Mouse (Mus musculus) neural tube, embryonic 14.5 days (tissue): Measurements from ENCODE around the gene Cux2. TPM values are rescaled to one million over a fixed set of nuclear protein-coding genes. Genes with fewer than 3 reads are reported as not detected.
A peak's percentile ranks its signal among the peaks of the same experiment; 100 is the strongest.

Experiments used
- ATAC-seq: fragments of 200-750 bp; cut with Nextera tagmentation; 2 replicates; pipeline ENCODE4 v1.8.0; 2017; ENCODE audit warnings: low read depth, mild to moderate bottlenecking, moderate TSS enrichment, moderate library complexity
- H3K27ac ChIP-seq: fragments of 300-500 bp; sonication (generic); 2 replicates; pipeline ENCODE4 v1.5.1; 2014; ENCODE audit warnings: low read depth, mild to moderate bottlenecking, control low read depth, low read length, moderate library complexity, mixed read lengths
- H3K27me3 ChIP-seq: fragments of 300-500 bp; sonication (generic); 2 replicates; pipeline ENCODE4 v1.6.1; 2014; ENCODE audit warnings: low read length; ENCODE audit not compliant: control insufficient read depth, insufficient read depth
- H3K36me3 ChIP-seq: fragments of 300-500 bp; sonication (generic); 2 replicates; pipeline ENCODE4 v1.6.1; 2014; ENCODE audit warnings: low read length, mixed read lengths; ENCODE audit not compliant: control insufficient read depth, insufficient read depth
- H3K4me1 ChIP-seq: fragments of 300-500 bp; sonication (generic); 2 replicates; pipeline ENCODE4 v1.6.1; 2014; ENCODE audit warnings: low read length; ENCODE audit not compliant: control insufficient read depth, insufficient read depth
- H3K4me2 ChIP-seq: fragments of 300-500 bp; sonication (generic); 2 replicates; pipeline ENCODE4 v1.6.1; 2014; ENCODE audit warnings: mild to moderate bottlenecking, low read depth, low read length, control low read depth
- H3K4me3 ChIP-seq: fragments of 300-500 bp; sonication (generic); 2 replicates; pipeline ENCODE4 v1.5.1; 2014; ENCODE audit warnings: low read depth, low read length, control low read depth, mixed read lengths
- H3K9ac ChIP-seq: fragments of 300-500 bp; sonication (generic); replicated peaks from 2 replicates; pipeline ENCODE4 v1.6.1; 2014; ENCODE audit warnings: low read depth, mild to moderate bottlenecking, control low read depth, low read length, mixed read lengths
- H3K9me3 ChIP-seq: fragments of 300-500 bp; sonication (generic); 2 replicates; pipeline ENCODE4 v1.6.1; 2016; ENCODE audit warnings: low read length; ENCODE audit not compliant: control insufficient read depth
- WGBS: fragments of 180-500 bp; shearing (Covaris S2); extraction: QIAGEN DNeasy Blood & Tissue Kit; methylation state at CpG from one replicate; pipeline ENCODE4 v1.1.7; 2014; 5-methylcytosine and 5-hydroxymethylcytosine counted together
- polyA plus RNA-seq: library from polyadenylated mRNA; unstranded; fragments of >200 nt; fragmentation: Nextera tagmentation; extraction: Ambion mirVana; gene quantifications from 2 replicates; pipeline ENCODE4 v1.2.1, GENCODE M21; 2014

Cux2 gene
- polyA plus RNA-seq, 1 experiment from 2014 or later, result 31.3 TPM

DNA sequence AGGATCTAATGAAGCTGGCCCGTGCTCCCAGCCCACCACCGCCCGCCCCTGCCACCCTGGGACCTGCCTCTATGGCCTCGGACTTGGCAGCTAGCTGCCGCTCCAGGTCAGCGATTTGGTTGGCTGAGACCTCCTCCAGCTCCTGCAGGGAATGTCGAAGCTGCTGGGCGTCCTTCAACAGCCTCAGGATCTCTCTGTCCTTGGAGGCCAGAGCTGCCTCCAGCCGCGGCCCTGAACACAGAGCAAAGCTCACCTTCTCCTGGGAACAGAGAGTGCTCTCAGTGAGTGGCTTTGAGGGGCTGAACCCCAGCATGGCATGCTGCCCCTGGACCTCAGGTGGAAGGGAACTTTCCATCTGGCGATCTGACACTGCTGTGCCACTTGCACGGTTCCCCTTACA is 173.0 kb downstream of the Cux2 start:
- ATAC-seq, result no peak
- Histone ChIP-seq H3K36me3 (no peaks in the 10 kb centered on the region; the same call in none of the 2 replicates), H3K27me3 (no peaks in the 10 kb centered on the region), H3K9me3 (no peaks in the 10 kb centered on the region), H3K4me3 (no peak overlapping the region), H3K9ac (no peak overlapping the region), H3K27ac (no peak overlapping the region), H3K4me2 (no peak overlapping the region), H3K4me1 (no peaks in the 10 kb centered on the region)
- 88% methylated on average over 12 of the region's 12 CpGs for WGBS

DNA sequence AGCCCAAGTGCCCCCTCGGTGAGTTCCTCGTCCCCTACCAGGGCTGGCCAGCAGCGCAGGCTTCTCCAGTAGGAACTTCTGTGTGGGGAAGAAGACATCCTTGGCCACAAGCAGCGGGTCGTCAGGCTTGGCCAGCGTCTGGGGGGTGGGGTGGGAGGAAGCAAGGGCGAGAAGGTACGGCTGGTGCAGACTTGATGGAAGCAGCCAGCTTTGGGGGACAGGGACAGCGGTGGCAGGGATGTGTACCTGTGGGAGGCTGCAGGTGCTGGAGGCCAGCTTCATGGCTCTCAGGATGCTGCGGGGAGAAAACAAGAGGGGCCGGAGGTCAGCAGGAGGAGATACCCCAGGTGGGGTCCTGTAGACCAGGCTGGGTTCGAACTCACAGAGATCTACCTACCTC is 174.9 kb downstream of the Cux2 start:
- Histone ChIP-seq H3K4me2 (no peak overlapping the region), H3K4me3 (no peak overlapping the region), H3K36me3 (no peaks in the 10 kb centered on the region; the same call in none of the 2 replicates), H3K9me3 (no peaks in the 10 kb centered on the region), H3K27me3 (no peaks in the 10 kb centered on the region), H3K4me1 (no peaks in the 10 kb centered on the region), H3K27ac (no peak overlapping the region), H3K9ac (no peak overlapping the region)
- no peak for ATAC-seq
- WGBS, result 85% methylated on average over 12 of the region's 12 CpGs

DNA sequence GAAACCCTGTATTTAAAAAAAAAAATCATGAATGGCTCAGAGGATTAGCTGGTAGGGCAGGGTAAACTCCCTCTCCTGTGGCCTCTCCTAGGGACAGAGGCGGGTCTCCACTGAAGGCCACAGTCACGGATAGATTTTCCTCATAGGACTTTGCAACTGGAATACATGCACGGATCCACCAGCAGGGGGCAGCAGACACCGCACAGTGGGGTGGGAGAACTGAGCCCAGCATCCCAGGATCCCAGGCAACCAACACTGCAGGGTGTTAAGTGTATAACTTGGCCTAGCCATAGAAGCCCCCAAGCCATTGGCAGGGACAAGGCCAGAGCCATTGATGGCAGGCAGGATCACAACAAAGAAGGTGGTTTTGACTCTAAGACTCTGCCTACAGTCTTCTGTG is 177.7 kb downstream of the Cux2 start:
- no peak overlapping the region for H3K9ac ChIP-seq
- H3K4me1 ChIP-seq, result no peaks in the 10 kb centered on the region
- peaks cover 2% of the 10 kb centered on the region for H3K36me3 ChIP-seq
- H3K4me2 ChIP-seq, result no peak overlapping the region
- H3K27me3 ChIP-seq, result no peaks in the 10 kb centered on the region
- H3K27ac ChIP-seq, result no peak overlapping the region
- 6% methylated on average over 4 of the region's 4 CpGs for WGBS
- peak; percentile 77 for ATAC-seq
- no peak overlapping the region for H3K4me3 ChIP-seq
- no peaks in the 10 kb centered on the region for H3K9me3 ChIP-seq

DNA sequence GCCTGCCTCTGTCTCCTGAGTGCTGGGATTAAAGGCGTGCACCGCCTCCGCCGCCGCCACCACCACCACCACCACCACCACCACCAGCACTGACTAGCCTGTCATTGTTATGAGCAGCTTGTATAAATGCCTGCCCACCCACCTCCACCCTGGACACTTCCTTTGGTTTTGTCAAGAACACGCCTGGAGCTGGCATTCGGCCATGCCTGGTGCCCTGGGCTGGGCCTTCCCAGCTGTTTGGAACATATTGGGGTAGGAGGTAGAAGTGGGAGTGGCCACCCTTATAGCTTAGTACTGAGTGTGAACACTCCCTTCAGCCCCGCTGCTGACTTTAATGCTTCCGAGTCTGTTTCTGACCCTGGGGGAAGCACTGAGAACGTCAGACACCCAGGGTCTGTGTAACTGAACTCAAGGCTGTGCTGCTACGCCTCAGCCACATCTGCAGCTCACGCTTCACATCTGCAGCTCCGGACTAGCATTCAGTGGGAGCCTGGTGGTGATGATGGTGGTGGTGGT is 178.3 kb downstream of the Cux2 start:
- 91% methylated on average over 13 of the region's 13 CpGs for WGBS
- H3K4me3 ChIP-seq, result no peak overlapping the region
- H3K4me2 ChIP-seq, result no peak overlapping the region
- no peaks in the 10 kb centered on the region for H3K27me3 ChIP-seq
- no peak for ATAC-seq
- H3K36me3 ChIP-seq, result peaks cover 2% of the 10 kb centered on the region
- H3K27ac ChIP-seq, result no peak overlapping the region
- H3K9ac ChIP-seq, result no peak overlapping the region
- no peaks in the 10 kb centered on the region for H3K9me3 ChIP-seq
- H3K4me1 ChIP-seq, result no peaks in the 10 kb centered on the region

DNA sequence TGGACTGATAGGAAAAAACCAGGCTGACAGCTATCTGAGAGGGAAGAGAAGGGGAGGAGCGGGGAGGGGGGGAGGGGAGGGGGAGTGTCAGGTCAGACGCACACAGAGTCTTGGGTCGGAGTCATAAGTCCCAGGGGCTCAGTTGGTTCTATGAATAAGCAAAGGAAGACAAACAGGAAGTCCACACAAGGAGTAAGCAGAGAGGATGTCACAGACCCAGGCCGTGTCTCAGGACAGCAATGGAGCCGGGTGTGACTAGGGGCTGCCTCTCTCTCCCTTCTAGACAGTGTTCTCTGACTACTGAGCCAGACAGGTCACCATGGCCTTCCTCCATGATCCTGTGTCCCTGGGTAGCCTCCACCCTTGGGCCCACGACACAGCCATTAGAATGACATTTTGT is 179.1 kb downstream of the Cux2 start:
- Histone ChIP-seq H3K4me2 (no peak overlapping the region), H3K4me3 (no peak overlapping the region), H3K27ac (no peak overlapping the region), H3K27me3 (no peaks in the 10 kb centered on the region), H3K4me1 (no peaks in the 10 kb centered on the region), H3K9ac (no peak overlapping the region), H3K36me3 (peaks cover 2% of the 10 kb centered on the region; the same call in 1 of the 2 replicates), H3K9me3 (no peaks in the 10 kb centered on the region)
- no peak for ATAC-seq
- WGBS, result 82% methylated on average over 6 of the region's 6 CpGs

DNA sequence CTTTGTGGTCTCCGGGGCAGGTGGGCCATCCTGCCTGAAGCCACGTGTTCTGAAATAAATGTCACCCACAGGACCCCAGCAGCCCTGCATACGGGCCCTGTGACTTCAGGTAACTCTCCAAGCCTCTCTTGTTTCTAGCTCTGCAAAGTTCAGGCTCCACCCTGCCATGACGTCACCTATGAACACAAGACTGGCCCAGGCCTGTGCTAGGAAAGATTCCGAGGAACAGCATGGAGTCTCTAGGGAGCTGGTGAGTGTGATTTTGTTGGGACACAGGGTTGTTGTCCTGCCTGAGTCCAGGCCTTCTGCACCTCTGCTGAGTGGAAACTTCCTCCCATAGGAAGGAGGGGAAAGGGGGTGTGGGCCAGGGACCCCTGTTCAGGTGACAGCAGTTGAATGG is 181.9 kb downstream of the Cux2 start:
- Histone ChIP-seq H3K4me2 (no peak overlapping the region), H3K4me1 (no peaks in the 10 kb centered on the region), H3K9me3 (no peaks in the 10 kb centered on the region), H3K27me3 (no peaks in the 10 kb centered on the region), H3K9ac (no peak overlapping the region), H3K36me3 (0 out of 2 replicates have a peak, but pooled peaks cover 2% of the 10 kb centered on the region), H3K27ac (no peak overlapping the region), H3K4me3 (no peak overlapping the region)
- 78% methylated on average over 5 of the region's 5 CpGs for WGBS
- no peak for ATAC-seq

DNA sequence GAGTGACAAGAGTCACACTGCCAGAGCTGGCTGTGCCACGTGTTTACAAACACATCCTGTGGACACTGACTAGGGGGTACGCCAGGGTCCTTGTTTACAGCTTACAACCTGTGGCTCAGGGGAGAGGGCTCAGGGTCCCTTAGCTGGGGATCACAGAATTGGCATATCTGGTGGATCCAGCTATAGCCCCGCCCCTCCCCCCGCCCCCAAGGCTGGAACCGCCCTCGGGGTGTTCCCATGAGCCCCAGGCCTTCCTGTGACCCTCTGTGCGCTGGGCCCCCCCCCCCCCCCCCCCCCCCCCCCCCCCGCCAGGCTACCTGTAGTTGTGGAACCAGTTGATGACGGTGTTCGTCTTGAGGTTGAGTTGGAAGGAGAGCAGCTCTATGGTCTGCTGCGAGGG is 185.6 kb downstream of the Cux2 start:
- no peak for ATAC-seq
- no peaks in the 10 kb centered on the region for H3K4me1 ChIP-seq
- H3K4me3 ChIP-seq, result no peak overlapping the region
- peaks cover 10% of the 10 kb centered on the region; the same call in 1 of the 2 replicates for H3K36me3 ChIP-seq
- H3K9ac ChIP-seq, result no peak overlapping the region
- no peak overlapping the region for H3K27ac ChIP-seq
- H3K27me3 ChIP-seq, result no peaks in the 10 kb centered on the region
- H3K9me3 ChIP-seq, result no peaks in the 10 kb centered on the region
- no peak overlapping the region for H3K4me2 ChIP-seq
- WGBS, result 30% methylated on average over 8 of the region's 11 CpGs

DNA sequence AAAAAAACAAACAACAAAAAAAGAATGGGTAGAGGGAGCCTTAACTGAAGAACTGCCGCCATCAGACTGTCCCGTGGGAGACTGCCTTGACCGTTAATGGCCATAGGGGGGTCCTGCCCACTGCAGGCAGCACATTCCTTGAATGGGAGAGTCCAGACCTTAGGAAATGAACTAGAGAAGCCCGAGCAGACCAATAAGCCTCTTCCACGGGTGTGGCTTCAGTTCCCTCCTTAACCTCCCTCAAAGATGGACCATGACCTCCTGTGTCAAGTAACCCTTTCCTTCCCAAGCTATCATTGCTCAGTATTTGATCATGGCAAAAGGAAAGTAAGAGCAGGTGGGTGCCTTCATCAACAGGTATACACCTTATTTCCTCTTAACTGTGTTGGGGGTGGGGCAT is 187.9 kb downstream of the Cux2 start:
- H3K9ac ChIP-seq, result no peak overlapping the region
- 59% methylated on average over 5 of the region's 5 CpGs for WGBS
- no peak overlapping the region for H3K4me3 ChIP-seq
- no peaks in the 10 kb centered on the region for H3K27me3 ChIP-seq
- H3K4me1 ChIP-seq, result no peaks in the 10 kb centered on the region
- no peaks in the 10 kb centered on the region for H3K9me3 ChIP-seq
- H3K4me2 ChIP-seq, result no peak overlapping the region
- no peak for ATAC-seq
- H3K36me3 ChIP-seq, result peaks cover 10% of the 10 kb centered on the region; the same call in 1 of the 2 replicates
- no peak overlapping the region for H3K27ac ChIP-seq

DNA sequence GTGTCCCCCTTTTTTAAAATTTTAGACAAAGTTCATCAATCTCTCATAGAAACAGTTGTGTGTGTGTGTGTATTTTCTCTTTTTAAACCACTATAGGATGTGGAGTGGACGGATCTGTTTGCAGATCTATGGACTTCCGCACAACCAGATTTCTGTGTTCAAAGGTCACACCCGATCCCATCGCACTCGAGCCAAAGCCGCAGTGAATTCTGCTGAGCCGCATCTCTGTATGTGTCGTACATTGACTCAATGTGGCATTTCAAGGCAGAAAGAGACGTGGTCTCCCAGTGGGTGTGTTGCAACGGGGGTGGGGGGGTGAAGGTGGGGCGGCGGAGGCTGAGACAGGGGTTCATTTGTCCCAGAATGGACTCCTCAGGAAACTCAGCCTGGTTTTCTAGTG is 191.5 kb downstream of the Cux2 start:
- Histone ChIP-seq H3K36me3 (peaks cover 15% of the 10 kb centered on the region), H3K4me3 (no peak overlapping the region), H3K27ac (no peak overlapping the region), H3K4me1 (peaks cover 6% of the 10 kb centered on the region; the same call in 1 of the 2 replicates), H3K4me2 (no peak overlapping the region), H3K9ac (no peak overlapping the region), H3K9me3 (no peaks in the 10 kb centered on the region), H3K27me3 (no peaks in the 10 kb centered on the region)
- ATAC-seq, result no peak
- WGBS, result 90% methylated on average over 12 of the region's 12 CpGs
